Mouse (Mus musculus) ES-Bruce4 (cell line): ENCODE data around the gene Ankrd13b.

ENCODE experiments used
- CTCF ChIP-seq: IDR thresholded peaks from one replicate; pipeline ENCODE4 v1.8.1; 2011; ENCODE audit warnings: low read depth, low read length
- EP300 ChIP-seq: IDR thresholded peaks from 2 replicates; pipeline ENCODE4 v1.6.1; 2011; ENCODE audit warnings: low read depth, low read length; ENCODE audit not compliant: insufficient read depth
- POLR2A ChIP-seq: IDR thresholded peaks from one replicate; pipeline ENCODE4 v1.8.1; 2011; ENCODE audit warnings: low read length; ENCODE audit not compliant: insufficient read depth

DNA sequence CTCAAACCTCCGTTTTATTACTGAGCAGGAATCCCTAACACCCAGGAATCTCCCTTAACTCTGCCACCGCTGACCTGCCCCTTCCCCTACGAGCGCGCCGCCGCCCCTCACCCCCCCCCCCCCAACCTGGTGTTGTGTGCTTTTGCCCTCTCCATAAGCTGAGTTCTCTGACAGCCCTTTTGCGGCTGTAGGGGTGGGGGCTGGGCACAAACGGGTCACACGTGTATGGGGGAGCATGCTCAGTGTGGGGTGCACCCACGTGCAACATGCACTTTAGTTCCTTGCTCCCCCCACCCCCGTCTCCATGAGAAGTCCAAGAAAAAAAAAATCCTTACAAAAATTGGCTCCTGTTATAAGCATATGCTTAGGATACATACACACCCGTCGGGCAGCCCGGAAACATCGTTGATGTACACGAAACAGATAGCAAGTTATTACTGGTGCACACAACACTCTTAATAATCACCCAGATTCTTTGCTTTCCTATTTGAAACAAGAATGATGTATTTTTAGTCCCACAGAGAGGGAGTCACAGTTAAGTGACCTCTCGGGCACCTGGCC is 2.9 kb upstream of the Ankrd13b start:
- no peak for TF ChIP-seq EP300
- TF ChIP-seq POLR2A = no peak
- no peak for TF ChIP-seq CTCF
